Mouse (Mus musculus): ENCODE data around the gene Hfe. TPM values are rescaled to one million over a fixed set of nuclear protein-coding genes. Genes with fewer than 3 reads are reported as not detected.

The Hfe gene
- total and polyA plus RNA-seq, 3 experiments: 0.08 to 1.0 (median 0.39) TPM

- Histone ChIP-seq H3K4me2 (ENCODE audit: insufficient read depth, low read depth, poor library complexity, severe bottlenecking) (no peak overlapping the region), H3K36me3 (replicated peaks in 1 of 2; ENCODE audit: control insufficient read depth in 1 of 2, insufficient read depth in 1 of 2, low read length in 1 of 2) (no peaks in the 10 kb centered on the region), H3K4me3 (replicated peaks in 1 of 3; ENCODE audit: low read depth in 2 of 3, low read length in 2 of 3, poor library complexity in 1 of 3) (no peak overlapping the region), H3K27me3 (replicated peaks) (no peaks in the 10 kb centered on the region), H3K4me1 (ENCODE audit: control insufficient read depth in 1 of 2, insufficient read depth in 2 of 2) (peaks cover 2 to 58% of the 10 kb centered on the region in 2 experiments; a peak in 2 of 4 replicates), H3K27ac (ENCODE audit: insufficient read depth, low read depth) (no peak overlapping the region), H3K9ac (ENCODE audit: insufficient read depth, low read depth) (no peak overlapping the region), H3K79me2 (replicated peaks; ENCODE audit: control insufficient read depth, extremely low read depth, insufficient read depth, poor library complexity, severe bottlenecking) (no peaks in the 10 kb centered on the region), H3K9me3 (replicated peaks; ENCODE audit: low read length) (no peaks in the 10 kb centered on the region)
- dilution Hi-C loops (cut with MboI; ENCODE audit: extremely low pct_ligation_motif_present, extremely low pct_unique_long_range_greater_than_20kb, low sequenced_read_pairs) (loop anchor here (10.0 kb wide), 1 partner anchor 45 kb away; the partner anchor contains the start of genes Hist1h2bb and Hist1h3c), in situ Hi-C loops (cut with MboI; ENCODE audit: low pct_ligation_motif_present, low pct_unique_long_range_greater_than_20kb, low sequenced_read_pairs) (loop anchor here (5.0 kb wide), 1 partner anchor 38 kb away; the partner anchor contains the start of gene Hist1h1c)
- peak in 1 of 2 experiments; percentile 36; a peak in 3 of 4 replicates for TF ChIP-seq CTCF (conservative IDR thresholded peaks at IDR 0.05 in 1 of 2, IDR thresholded peaks at IDR 0.05 in 1 of 2; ENCODE audit: low read depth in 2 of 2, low read length in 2 of 2)
- no peak for TF ChIP-seq IRF4 (IDR thresholded peaks at IDR 0.05; ENCODE audit: low read depth, low read length)
- no peak for DNase-seq (ENCODE audit: extremely low read depth)
Measured at GRCm38 (mm10) chr13:23699767-23700166, 10.9 kb downstream of the Hfe start.

- peak overlapping the region; percentile 52; the same call in 1 of the 2 replicates for H3K4me2 ChIP-seq (ENCODE audit: insufficient read depth, low read depth, poor library complexity, severe bottlenecking)
- 0 out of 2 replicates have a peak overlapping the region, but pooled peaks have one; percentile 45 for H3K27ac ChIP-seq (ENCODE audit: insufficient read depth, low read depth)
- H3K4me1 ChIP-seq (ENCODE audit: control insufficient read depth in 1 of 2, insufficient read depth in 2 of 2): peaks cover 2 to 52% of the 10 kb centered on the region in 2 experiments; a peak in 2 of 4 replicates
- dilution Hi-C loops (cut with MboI; ENCODE audit: extremely low pct_ligation_motif_present, extremely low pct_unique_long_range_greater_than_20kb, low sequenced_read_pairs) (loop anchor here (10.0 kb wide), 1 partner anchor 46 kb away; the partner anchor contains the start of genes Hist1h2bb and Hist1h3c), in situ Hi-C loops (cut with MboI; ENCODE audit: low pct_ligation_motif_present, low pct_unique_long_range_greater_than_20kb, low sequenced_read_pairs) (no loop called here)
- no peaks in the 10 kb centered on the region for H3K9me3 ChIP-seq (replicated peaks; ENCODE audit: low read length)
- H3K36me3 ChIP-seq (replicated peaks in 1 of 2; ENCODE audit: control insufficient read depth in 1 of 2, insufficient read depth in 1 of 2, low read length in 1 of 2): no peaks in the 10 kb centered on the region
- DNase-seq (ENCODE audit: extremely low read depth): no peak
- TF ChIP-seq NRF1 (IDR thresholded peaks at IDR 0.05; ENCODE audit: low read depth, low read length): no peak
- TF ChIP-seq MXI1 (IDR thresholded peaks at IDR 0.05; ENCODE audit: low read depth, low read length): no peak
- H3K9ac ChIP-seq (ENCODE audit: insufficient read depth, low read depth): peak overlapping the region; percentile 67
- H3K27me3 ChIP-seq (replicated peaks): no peaks in the 10 kb centered on the region
- no peaks in the 10 kb centered on the region for H3K79me2 ChIP-seq (replicated peaks; ENCODE audit: control insufficient read depth, extremely low read depth, insufficient read depth, poor library complexity, severe bottlenecking)
- no peak overlapping the region for H3K4me3 ChIP-seq (replicated peaks in 1 of 3; ENCODE audit: low read depth in 2 of 3, low read length in 2 of 3, poor library complexity in 1 of 3)
Measured at GRCm38 (mm10) chr13:23698996-23699395, 11.7 kb downstream of the Hfe start.

GRCm38 (mm10) chr13:23698300-23698693 lies 12.4 kb downstream of the Hfe start, which contains the start of gene Hist1h4c:
Hist1h4c (minus strand) TSS chr13:23698454.
- Histone ChIP-seq H3K9ac (ENCODE audit: insufficient read depth, low read depth) (peak within 1 kb of the TSS; percentile 67), H3K4me3 (replicated peaks in 1 of 3; ENCODE audit: low read depth in 2 of 3, low read length in 2 of 3, poor library complexity in 1 of 3) (peak within 1 kb of the TSS; percentile 26 to 47 (median 32)), H3K36me3 (replicated peaks in 1 of 2; ENCODE audit: control insufficient read depth in 1 of 2, insufficient read depth in 1 of 2, low read length in 1 of 2) (no peaks in the 10 kb centered on the region), H3K27me3 (replicated peaks) (no peaks in the 10 kb centered on the region), H3K9me3 (replicated peaks; ENCODE audit: low read length) (no peaks in the 10 kb centered on the region), H3K79me2 (replicated peaks; ENCODE audit: control insufficient read depth, extremely low read depth, insufficient read depth, poor library complexity, severe bottlenecking) (no peaks in the 10 kb centered on the region), H3K4me2 (ENCODE audit: insufficient read depth, low read depth, poor library complexity, severe bottlenecking) (peak within 1 kb of the TSS; percentile 93; the same call in 1 of the 2 replicates), H3K27ac (ENCODE audit: insufficient read depth, low read depth) (peak within 1 kb of the TSS; percentile 89), H3K4me1 (ENCODE audit: control insufficient read depth in 1 of 2, insufficient read depth in 2 of 2) (peaks cover 2 to 49% of the 10 kb centered on the region in 2 experiments; a peak in 2 of 4 replicates)
- dilution Hi-C loops (cut with MboI; ENCODE audit: extremely low pct_ligation_motif_present, extremely low pct_unique_long_range_greater_than_20kb, low sequenced_read_pairs): loop anchor here (10.0 kb wide), 1 partner anchor 47 kb away; the partner anchor contains the start of genes Hist1h2bb and Hist1h3c
- in situ Hi-C loops (cut with MboI; ENCODE audit: low pct_ligation_motif_present, low pct_unique_long_range_greater_than_20kb, low sequenced_read_pairs): no loop called here
- peak; percentile 98 for DNase-seq (ENCODE audit: extremely low read depth)
- TF ChIP-seq E2F4 (IDR thresholded peaks at IDR 0.05; ENCODE audit: insufficient replicate concordance, low read depth, low read length): peak; percentile 77; the same call in 1 of the 2 replicates
- 0 out of 2 replicates have a peak, but pooled peaks have one; percentile 18 for TF ChIP-seq CHD1 (IDR thresholded peaks at IDR 0.05; ENCODE audit: low read depth, low read length)
- TF ChIP-seq MXI1 (IDR thresholded peaks at IDR 0.05; ENCODE audit: low read depth, low read length): peak; percentile 87
- TF ChIP-seq USF1 (IDR thresholded peaks at IDR 0.05; ENCODE audit: low read depth, low read length): no peak
- TF ChIP-seq IRF4 (IDR thresholded peaks at IDR 0.05; ENCODE audit: low read depth, low read length): peak; percentile 16; the same call in 1 of the 2 replicates
- peak; percentile 87 for TF ChIP-seq HCFC1 (IDR thresholded peaks at IDR 0.05; ENCODE audit: low read depth, low read length)
- TF ChIP-seq SIN3A (IDR thresholded peaks at IDR 0.05; ENCODE audit: low read length): peak; percentile 98
- TF ChIP-seq ETS1 (conservative IDR thresholded peaks at IDR 0.05; ENCODE audit: low read depth, low read length): peak; percentile 51; the same call in 1 of the 2 replicates
- no peak for TF ChIP-seq GABPA (IDR thresholded peaks at IDR 0.05; ENCODE audit: insufficient replicate concordance, low read depth, low read length)
- peak; percentile 98 for TF ChIP-seq UBTF (IDR thresholded peaks at IDR 0.05; ENCODE audit: low read depth, low read length)
- no peak for TF ChIP-seq USF2 (conservative IDR thresholded peaks at IDR 0.05; ENCODE audit: low read depth, low read length)
- TF ChIP-seq POLR2AphosphoS2 (IDR thresholded peaks at IDR 0.05; ENCODE audit: low read depth, low read length): peak; percentile 99
- TF ChIP-seq PAX5 (IDR thresholded peaks at IDR 0.05; ENCODE audit: low read length): no peak
- no peak for TF ChIP-seq JUN (IDR thresholded peaks at IDR 0.05; ENCODE audit: insufficient read depth, low read depth, low read length)
- peak; percentile 100 for TF ChIP-seq NELFE (IDR thresholded peaks at IDR 0.05; ENCODE audit: low read depth, low read length)
- TF ChIP-seq ELF1 (IDR thresholded peaks at IDR 0.05; ENCODE audit: low read depth, low read length): no peak; the same call in 1 of the 2 replicates
- TF ChIP-seq KAT2A (IDR thresholded peaks at IDR 0.05; ENCODE audit: insufficient replicate concordance, low read length): 0 out of 2 replicates have a peak, but pooled peaks have one; percentile 0
- TF ChIP-seq POLR2A (IDR thresholded peaks at IDR 0.05; ENCODE audit: low read depth, low read length): peak; percentile 100
- peak; percentile 52; the same call in 1 of the 2 replicates for TF ChIP-seq MAX (IDR thresholded peaks at IDR 0.05; ENCODE audit: low read length)
- no peak for TF ChIP-seq ZKSCAN1 (IDR thresholded peaks at IDR 0.05; ENCODE audit: borderline replicate concordance, low read depth, low read length)
- TF ChIP-seq BHLHE40 (IDR thresholded peaks at IDR 0.05; ENCODE audit: low read depth, low read length): peak; percentile 37; the same call in 1 of the 2 replicates
- TF ChIP-seq RAD21 (IDR thresholded peaks at IDR 0.05; ENCODE audit: low read depth, low read length): no peak

Measured in CH12.LX (cell line).